Mouse (Mus musculus): Measurements from ENCODE around the gene Slc22a3. TPM values are rescaled to one million over a fixed set of nuclear protein-coding genes. Genes with fewer than 3 reads are reported as not detected.

Slc22a3 gene
- polyA plus RNA-seq, 1 experiment from 2014 or later = 0.26 TPM

- ATAC-seq (ENCODE audit: low FRiP score, low read depth) = no peak
- Histone ChIP-seq H3K27ac (replicated peaks) (no peak overlapping the region), H3K4me1 (no peaks in the 10 kb centered on the region), H3K36me3 (no peaks in the 10 kb centered on the region), H3K9ac (replicated peaks) (no peak overlapping the region), H3K27me3 (no peaks in the 10 kb centered on the region), H3K4me2 (replicated peaks) (no peak overlapping the region), H3K4me3 (no peak overlapping the region), H3K9me3 (no peaks in the 10 kb centered on the region)
- WGBS = 77% methylated on average over 19 of the region's 19 CpGs
Measured at GRCm38 (mm10) chr17:12419491-12420079, 87.9 kb downstream of the Slc22a3 start.

DNA sequence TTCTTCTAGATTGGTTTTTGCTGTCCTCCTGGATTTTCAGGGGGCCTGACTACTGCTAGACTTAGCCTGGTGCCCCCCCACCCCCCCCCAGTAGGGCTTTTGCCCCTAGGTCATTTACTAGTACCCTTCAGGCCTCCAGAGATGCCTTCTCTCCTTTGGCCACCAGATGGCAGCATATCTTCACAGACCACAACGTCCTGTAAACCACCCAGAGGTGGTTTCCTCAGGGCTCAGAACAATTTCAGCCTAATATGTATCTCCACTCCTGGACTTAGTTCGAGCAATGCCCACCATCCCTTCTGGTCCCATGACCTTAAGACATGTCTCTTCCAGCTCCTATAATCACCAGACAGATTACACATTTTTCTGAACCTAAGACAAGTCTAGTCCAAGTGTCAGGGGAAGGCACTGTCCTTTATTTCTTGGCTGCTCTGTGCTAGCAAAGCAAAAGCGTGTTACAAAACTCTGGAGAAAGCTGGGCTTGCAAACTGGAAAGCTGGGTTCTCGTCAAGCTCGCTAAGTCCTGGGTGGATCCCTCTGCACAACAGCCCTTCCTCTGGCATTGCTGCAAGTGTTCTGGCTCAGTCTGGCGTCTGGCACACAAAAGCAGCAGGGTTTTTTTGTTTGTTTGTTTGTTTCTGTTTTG lies 91.1 kb downstream of the Slc22a3 start:
- Histone ChIP-seq H3K9ac (replicated peaks) (no peak overlapping the region), H3K36me3 (no peaks in the 10 kb centered on the region), H3K4me2 (replicated peaks) (no peak overlapping the region), H3K27me3 (no peaks in the 10 kb centered on the region), H3K4me1 (no peaks in the 10 kb centered on the region), H3K27ac (replicated peaks) (no peak overlapping the region), H3K9me3 (no peaks in the 10 kb centered on the region), H3K4me3 (no peak overlapping the region)
- ATAC-seq (ENCODE audit: low FRiP score, low read depth) = 0 out of 2 replicates have a peak, but pooled peaks have one; percentile 19
- WGBS = 46% methylated on average over 6 of the region's 6 CpGs

GRCm38 (mm10) chr17:12415741-12416140 lies 91.8 kb downstream of the Slc22a3 start:
- ATAC-seq (ENCODE audit: low FRiP score, low read depth) = no peak
- WGBS = 70% methylated on average over 5 of the region's 5 CpGs
- Histone ChIP-seq H3K27ac (replicated peaks) (no peak overlapping the region), H3K9ac (replicated peaks) (no peak overlapping the region), H3K27me3 (no peaks in the 10 kb centered on the region), H3K4me1 (no peaks in the 10 kb centered on the region), H3K9me3 (no peaks in the 10 kb centered on the region), H3K4me2 (replicated peaks) (no peak overlapping the region), H3K4me3 (no peak overlapping the region), H3K36me3 (no peaks in the 10 kb centered on the region)

DNA sequence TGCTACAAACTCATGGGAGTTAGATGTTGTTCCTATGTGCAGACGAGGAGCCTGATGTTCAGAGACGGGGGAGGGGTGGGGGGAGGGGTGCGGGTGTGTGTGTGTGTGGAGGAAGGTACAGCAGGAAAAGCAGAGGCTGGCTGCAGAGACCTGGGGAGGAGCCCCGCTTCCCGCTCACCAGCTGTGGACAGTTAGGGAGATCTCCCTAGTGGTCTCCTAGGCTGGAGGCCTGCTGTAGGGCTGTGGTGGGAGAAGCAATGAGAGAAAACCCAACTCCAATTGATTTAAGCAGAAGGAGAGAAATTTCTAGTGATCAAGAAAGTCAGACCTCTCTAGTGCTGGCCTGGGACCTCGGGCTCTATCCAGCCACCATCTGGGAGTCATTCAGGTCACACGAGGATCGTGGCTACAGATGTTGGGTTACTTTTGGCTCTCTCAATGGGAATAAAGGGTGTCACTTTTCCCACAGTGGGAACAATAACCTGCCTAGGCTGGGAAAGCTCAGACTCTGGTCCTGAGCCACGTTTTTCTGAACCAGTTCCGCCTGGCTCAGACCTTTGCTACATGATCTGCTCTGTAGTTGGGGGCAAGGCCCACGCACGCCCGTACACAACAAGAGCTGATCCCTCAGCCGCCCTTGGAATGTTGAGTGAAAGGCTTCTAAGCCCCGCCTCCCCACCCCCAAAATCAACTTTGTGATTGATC lies 92.3 kb downstream of the Slc22a3 start:
- H3K27ac ChIP-seq (replicated peaks) = no peak overlapping the region
- H3K4me1 ChIP-seq = no peaks in the 10 kb centered on the region
- no peak overlapping the region for H3K4me2 ChIP-seq (replicated peaks)
- H3K4me3 ChIP-seq = no peak overlapping the region
- no peaks in the 10 kb centered on the region for H3K27me3 ChIP-seq
- H3K9me3 ChIP-seq = no peaks in the 10 kb centered on the region
- H3K36me3 ChIP-seq = no peaks in the 10 kb centered on the region
- no peak for ATAC-seq (ENCODE audit: low FRiP score, low read depth)
- 44% methylated on average over 15 of the region's 15 CpGs for WGBS
- H3K9ac ChIP-seq (replicated peaks) = no peak overlapping the region

GRCm38 (mm10) chr17:12412891-12413237 lies 94.6 kb downstream of the Slc22a3 start:
- Histone ChIP-seq H3K9me3 (no peaks in the 10 kb centered on the region), H3K27me3 (no peaks in the 10 kb centered on the region), H3K4me2 (replicated peaks) (no peak overlapping the region), H3K9ac (replicated peaks) (no peak overlapping the region), H3K36me3 (no peaks in the 10 kb centered on the region), H3K4me3 (no peak overlapping the region), H3K27ac (replicated peaks) (no peak overlapping the region), H3K4me1 (no peaks in the 10 kb centered on the region)
- no peak for ATAC-seq (ENCODE audit: low FRiP score, low read depth)
- WGBS = 84% methylated on average over 3 of the region's 3 CpGs

GRCm38 (mm10) chr17:12412181-12412890 lies 95.2 kb downstream of the Slc22a3 start:
- no peaks in the 10 kb centered on the region for H3K9me3 ChIP-seq
- ATAC-seq (ENCODE audit: low FRiP score, low read depth) = no peak
- H3K4me2 ChIP-seq (replicated peaks) = no peak overlapping the region
- no peaks in the 10 kb centered on the region for H3K27me3 ChIP-seq
- 74% methylated on average over 10 of the region's 10 CpGs for WGBS
- H3K36me3 ChIP-seq = no peaks in the 10 kb centered on the region
- no peaks in the 10 kb centered on the region for H3K4me1 ChIP-seq
- H3K27ac ChIP-seq (replicated peaks) = no peak overlapping the region
- no peak overlapping the region for H3K4me3 ChIP-seq
- H3K9ac ChIP-seq (replicated peaks) = no peak overlapping the region

DNA sequence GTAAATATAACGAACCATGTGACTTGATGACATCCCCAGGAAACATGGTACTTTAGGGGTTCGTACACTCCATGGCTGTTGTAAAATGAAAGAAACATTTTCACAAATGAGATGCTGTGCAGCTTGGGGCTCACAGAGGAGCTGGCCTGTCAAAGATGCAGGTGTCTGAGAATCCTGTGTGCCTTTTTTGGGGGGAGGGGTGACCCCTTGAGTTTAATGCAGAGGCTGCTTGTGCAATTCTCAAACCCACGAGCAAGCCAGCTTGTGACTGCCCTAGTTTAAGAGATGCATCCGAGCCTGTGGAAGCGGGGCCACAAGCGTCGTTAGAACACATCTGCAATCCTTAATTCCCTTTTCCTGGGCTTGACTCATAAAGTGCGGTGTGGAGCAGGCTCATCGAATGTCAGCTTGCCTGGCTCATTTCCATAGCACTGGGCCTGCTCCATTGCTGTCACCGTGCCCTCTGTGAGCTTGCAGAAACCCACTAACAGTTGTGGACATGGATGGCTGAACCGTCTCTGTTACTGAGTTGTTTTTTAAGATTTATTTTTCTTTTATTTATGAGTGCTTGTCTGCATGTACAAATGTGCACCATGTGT lies 98.1 kb downstream of the Slc22a3 start:
- Histone ChIP-seq H3K4me1 (no peaks in the 10 kb centered on the region), H3K36me3 (no peaks in the 10 kb centered on the region), H3K27ac (replicated peaks) (no peak overlapping the region), H3K4me2 (replicated peaks) (no peak overlapping the region), H3K4me3 (no peak overlapping the region), H3K9ac (replicated peaks) (no peak overlapping the region), H3K27me3 (no peaks in the 10 kb centered on the region), H3K9me3 (no peaks in the 10 kb centered on the region)
- 81% methylated on average over 11 of the region's 11 CpGs for WGBS
- ATAC-seq (ENCODE audit: low FRiP score, low read depth) = no peak

DNA sequence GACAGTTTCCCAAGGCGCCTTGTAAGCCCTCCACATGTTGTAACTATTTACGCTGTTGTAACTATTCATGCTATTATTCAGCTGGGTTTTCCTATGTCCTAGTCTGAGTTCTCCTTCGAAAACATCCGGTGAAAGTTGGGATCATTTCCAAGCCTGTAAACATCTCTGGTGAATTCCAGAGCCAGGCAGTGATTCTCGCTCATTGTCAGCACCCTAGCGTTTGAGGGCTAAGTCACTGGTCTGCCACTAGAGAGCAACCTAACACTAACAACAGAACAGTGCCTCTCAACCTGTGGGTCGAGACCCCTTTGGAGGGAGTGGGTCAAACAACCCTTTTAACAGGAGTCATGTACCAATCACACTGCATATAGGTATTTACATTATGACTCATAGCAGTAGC lies 104.1 kb downstream of the Slc22a3 start:
- Histone ChIP-seq H3K9ac (replicated peaks) (no peak overlapping the region), H3K9me3 (no peaks in the 10 kb centered on the region), H3K4me3 (no peak overlapping the region), H3K4me1 (no peaks in the 10 kb centered on the region), H3K27ac (replicated peaks) (no peak overlapping the region), H3K36me3 (no peaks in the 10 kb centered on the region), H3K27me3 (no peaks in the 10 kb centered on the region), H3K4me2 (replicated peaks) (no peak overlapping the region)
- 76% methylated on average over 7 of the region's 7 CpGs for WGBS
- no peak for ATAC-seq (ENCODE audit: low FRiP score, low read depth)

GRCm38 (mm10) chr17:12396163-12396677 lies 111.3 kb downstream of the Slc22a3 start:
- H3K4me3 ChIP-seq = no peak overlapping the region
- H3K27me3 ChIP-seq = no peaks in the 10 kb centered on the region
- no peak for ATAC-seq (ENCODE audit: low FRiP score, low read depth)
- H3K27ac ChIP-seq (replicated peaks) = no peak overlapping the region
- 0 out of 2 replicates have a peak, but pooled peaks cover 4% of the 10 kb centered on the region for H3K9me3 ChIP-seq
- H3K4me1 ChIP-seq = no peaks in the 10 kb centered on the region
- WGBS = 94% methylated on average over 9 of the region's 9 CpGs
- no peaks in the 10 kb centered on the region for H3K36me3 ChIP-seq
- H3K9ac ChIP-seq (replicated peaks) = no peak overlapping the region
- H3K4me2 ChIP-seq (replicated peaks) = no peak overlapping the region

DNA sequence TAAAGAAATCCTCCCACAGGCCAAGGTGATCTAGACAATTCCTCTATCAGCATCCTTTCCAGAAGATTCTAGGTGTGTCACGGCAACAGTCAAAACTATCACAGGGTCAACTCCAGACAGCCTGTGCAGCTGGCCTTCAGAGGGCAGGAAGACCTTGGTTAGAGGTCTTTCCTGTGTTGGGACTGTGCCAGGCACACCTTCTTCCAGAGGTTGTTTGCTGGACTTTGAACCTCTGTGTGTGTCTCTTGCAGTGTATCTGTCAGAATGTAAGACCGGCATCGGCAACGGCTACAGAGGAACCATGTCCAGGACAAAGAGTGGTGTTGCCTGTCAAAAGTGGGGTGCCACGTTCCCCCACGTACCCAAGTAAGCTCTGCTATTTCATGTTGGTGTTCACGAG lies 119.3 kb downstream of the Slc22a3 start:
- 91% methylated on average over 7 of the region's 7 CpGs for WGBS
- Histone ChIP-seq H3K9me3 (0 out of 2 replicates have a peak, but pooled peaks cover 4% of the 10 kb centered on the region), H3K4me2 (replicated peaks) (no peak overlapping the region), H3K36me3 (no peaks in the 10 kb centered on the region), H3K27ac (replicated peaks) (no peak overlapping the region), H3K9ac (replicated peaks) (no peak overlapping the region), H3K4me1 (no peaks in the 10 kb centered on the region), H3K27me3 (no peaks in the 10 kb centered on the region), H3K4me3 (no peak overlapping the region)
- no peak for ATAC-seq (ENCODE audit: low FRiP score, low read depth)

- Histone ChIP-seq H3K36me3 (no peaks in the 10 kb centered on the region), H3K9me3 (0 out of 2 replicates have a peak, but pooled peaks cover 4% of the 10 kb centered on the region), H3K4me3 (no peak overlapping the region), H3K4me1 (no peaks in the 10 kb centered on the region), H3K4me2 (replicated peaks) (no peak overlapping the region), H3K27me3 (no peaks in the 10 kb centered on the region), H3K27ac (replicated peaks) (no peak overlapping the region), H3K9ac (replicated peaks) (no peak overlapping the region)
- no peak for ATAC-seq (ENCODE audit: low FRiP score, low read depth)
- WGBS = 80% methylated on average over 2 of the region's 2 CpGs
Measured at GRCm38 (mm10) chr17:12387781-12388180, 119.7 kb downstream of the Slc22a3 start.

Data from midbrain, embryonic 12.5 days (tissue).